Mouse (Mus musculus) kidney, adult 8-10 months (tissue): ENCODE results near the gene Aebp2.
A peak's percentile ranks its signal among the peaks of the same experiment; 100 is the strongest.
"Not testable (repeated sequence)": the region's sequence is repeated elsewhere in the genome, so short reads cannot be mapped to it uniquely, and the experiment has no call there.

Experiments used
- DNase-seq, 2 experiments: peaks; one replicate each; pipeline ENCODE4 v3.0.0; 2022

Gene Aebp2

DNA sequence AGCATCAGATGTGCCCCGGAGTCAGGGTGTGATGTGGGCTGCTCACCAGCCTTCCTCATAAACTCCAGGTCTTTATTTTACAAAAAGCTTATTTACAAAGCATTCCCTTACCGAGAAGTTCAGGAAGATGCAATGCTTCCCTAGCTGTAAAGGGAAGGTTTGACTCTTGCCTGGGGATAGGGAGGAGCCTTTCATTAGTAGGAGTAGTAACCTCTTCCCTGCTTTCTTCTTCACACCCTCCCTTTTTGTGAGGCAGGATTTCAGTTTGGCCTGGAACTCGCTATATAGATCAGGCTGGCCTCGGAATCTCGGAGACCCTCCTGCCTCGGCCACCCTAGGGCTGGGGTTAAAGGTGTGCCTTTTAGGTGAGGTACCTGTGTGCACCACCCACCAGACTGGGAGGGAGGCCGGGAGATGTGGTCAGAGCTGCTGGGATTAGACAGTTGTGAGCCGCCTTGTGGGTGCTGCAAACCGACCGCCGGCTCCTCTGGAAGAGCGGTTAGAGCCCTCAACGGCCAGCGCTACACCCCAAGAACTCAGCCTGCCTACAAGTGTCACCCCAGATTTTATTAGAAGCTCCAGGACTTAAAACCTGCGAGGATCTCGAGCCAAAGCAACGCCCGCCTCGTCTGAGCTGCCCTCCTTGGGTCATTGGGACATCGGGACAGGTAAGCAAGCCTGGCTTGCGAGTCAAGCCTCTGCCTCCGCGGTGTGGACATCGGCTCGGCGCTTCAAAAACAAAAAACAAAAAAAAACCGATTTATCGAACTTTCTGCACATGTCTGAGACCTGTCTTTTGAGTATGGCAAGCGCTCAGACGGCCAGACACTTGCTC, at the start of gene Aebp2:
Gene Aebp2, plus strand, starts transcription at position 273 of the 835 bp plus-strand sequence.
- no peak for DNase-seq

DNA sequence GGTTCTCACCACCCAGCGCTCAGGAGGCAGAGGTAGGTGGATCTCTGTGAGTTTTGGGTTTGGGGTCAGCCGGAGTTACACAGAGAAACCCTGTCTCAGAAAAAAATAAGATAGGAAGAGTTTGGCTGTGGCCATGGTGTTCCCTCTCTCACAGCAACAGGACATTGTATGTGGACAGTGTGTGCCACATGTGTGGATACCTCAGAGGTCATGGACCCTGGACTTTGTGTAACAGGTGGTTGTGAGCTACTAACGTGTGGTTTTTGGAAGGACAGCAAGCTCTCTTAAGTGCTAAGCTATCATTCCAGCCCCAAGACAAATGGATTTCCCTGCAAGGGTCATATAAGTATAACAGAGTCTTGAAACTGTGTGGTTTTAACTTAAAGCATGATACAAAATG, 47.5 kb upstream of the Aebp2 start:
- no peak for DNase-seq

DNA sequence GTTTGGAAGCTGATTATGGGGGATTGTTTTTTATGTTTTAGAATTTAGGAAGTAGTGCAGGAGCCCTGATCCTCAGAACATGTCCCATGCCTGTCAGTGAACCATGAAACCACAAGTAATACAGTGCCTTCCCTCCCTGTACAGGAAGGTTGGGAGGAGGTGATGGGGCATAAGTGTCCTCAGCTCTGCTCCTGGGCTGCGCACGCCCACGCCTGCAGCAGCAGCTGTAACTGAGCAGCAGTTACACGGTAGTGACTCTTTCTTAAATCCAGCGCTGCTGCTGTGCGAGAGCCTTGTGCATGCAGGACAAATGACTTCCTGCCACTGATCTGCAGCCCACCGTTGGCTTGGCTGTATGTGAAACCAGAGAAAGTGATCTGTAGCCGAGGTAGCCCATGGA, 46.3 kb upstream of the Aebp2 start:
- no peak for DNase-seq

GRCm38 (mm10) chr6:140576961-140577821, 45.3 kb upstream of the Aebp2 start:
- no peak for DNase-seq

GRCm38 (mm10) chr6:140577822-140578170, 44.7 kb upstream of the Aebp2 start:
- no peak for DNase-seq

- DNase-seq, result not testable (repeated sequence)
Observed at GRCm38 (mm10) chr6:140578985-140579384, 43.5 kb upstream of the Aebp2 start.

- no peak for DNase-seq
Observed at GRCm38 (mm10) chr6:140580170-140580569, 42.3 kb upstream of the Aebp2 start.

- DNase-seq, result no peak
Observed at GRCm38 (mm10) chr6:140586714-140587259, 35.7 kb upstream of the Aebp2 start.

DNA sequence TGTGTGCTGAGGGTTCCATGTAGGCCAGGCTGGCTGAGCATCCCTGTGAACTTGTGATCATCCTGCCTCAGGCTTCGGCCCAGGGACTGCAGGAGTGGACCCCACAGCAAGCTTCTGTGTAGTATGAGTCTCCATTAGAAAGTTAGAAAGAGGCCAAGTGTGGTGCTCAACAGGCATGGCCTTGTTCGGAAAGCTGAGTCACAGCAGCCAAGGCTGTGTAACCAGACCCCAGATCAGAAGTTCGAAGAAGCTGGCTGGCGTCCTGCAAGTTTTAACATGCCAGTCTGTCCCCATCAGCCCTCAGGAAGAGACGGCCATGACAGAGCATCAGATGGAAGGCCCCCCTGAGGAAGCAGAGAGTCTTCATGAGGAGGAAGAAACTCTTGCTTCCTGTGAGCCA, 31.1 kb upstream of the Aebp2 start:
- no peak for DNase-seq

DNA sequence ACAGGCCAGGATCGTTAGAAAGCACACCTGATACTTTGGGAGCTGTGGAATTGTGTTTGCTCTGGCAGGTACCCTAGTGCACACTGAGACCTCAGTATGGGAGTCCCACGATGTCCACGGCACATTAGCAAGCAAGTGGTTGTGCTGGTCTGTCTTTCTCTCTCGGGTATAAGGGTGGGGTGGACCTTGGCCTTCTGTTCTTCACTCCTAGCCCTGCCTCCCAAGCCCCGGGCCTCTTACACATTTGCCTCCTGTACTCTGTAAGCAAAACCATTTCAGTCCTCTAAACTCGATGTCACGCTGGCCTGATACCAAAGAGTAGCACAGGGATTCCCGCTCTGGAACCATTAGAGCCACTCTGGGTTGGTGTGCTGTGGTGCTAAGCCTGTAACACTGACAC, 29.8 kb upstream of the Aebp2 start:
- no peak for DNase-seq

GRCm38 (mm10) chr6:140593420-140594170, 28.9 kb upstream of the Aebp2 start:
- peak; percentile 81 to 82 for DNase-seq

DNA sequence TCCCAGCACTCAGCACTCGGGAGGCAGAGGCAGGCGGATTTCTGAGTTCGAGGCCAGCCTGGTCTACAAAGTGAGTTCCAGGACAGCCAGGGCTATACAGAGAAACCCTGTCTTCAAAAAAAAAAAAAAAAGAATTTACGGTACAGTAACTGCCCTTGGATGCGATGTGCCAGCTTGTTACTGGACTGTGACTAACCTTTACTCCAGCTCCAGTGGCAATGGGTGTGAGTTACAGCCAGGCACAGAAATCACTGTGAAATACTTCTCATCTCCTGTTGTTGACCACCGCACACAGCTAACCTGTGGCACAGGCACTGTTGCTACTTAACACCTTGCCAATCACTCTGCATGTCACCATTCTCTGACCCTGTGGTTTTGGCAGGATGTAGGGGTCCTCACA, 26.9 kb upstream of the Aebp2 start:
- peak; percentile 46 to 56 for DNase-seq

- no peak for DNase-seq
Observed at GRCm38 (mm10) chr6:140597381-140598329, 24.8 kb upstream of the Aebp2 start.

DNA sequence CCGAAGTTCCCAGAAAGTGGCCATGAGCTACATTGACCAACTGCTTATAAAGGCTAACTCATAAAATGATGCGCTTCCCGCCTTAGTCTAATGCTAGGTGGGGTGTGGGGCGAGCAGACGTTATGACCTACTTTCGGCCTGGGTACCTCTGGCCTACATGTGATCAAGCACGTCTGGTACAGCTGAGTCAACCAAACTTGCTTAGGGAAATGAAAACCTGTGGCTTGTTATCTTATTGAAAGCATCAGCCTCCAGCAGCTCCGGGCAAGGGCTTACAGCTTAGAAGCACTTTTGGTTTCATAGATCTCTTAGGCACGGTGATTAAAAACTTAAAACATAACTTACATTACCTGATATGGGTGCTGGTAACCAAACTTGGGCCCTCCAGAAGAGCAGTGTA, 23.9 kb upstream of the Aebp2 start:
- DNase-seq, result no peak

- no peak for DNase-seq
Observed at GRCm38 (mm10) chr6:140599337-140599736, 23.1 kb upstream of the Aebp2 start.

GRCm38 (mm10) chr6:140600671-140601070, 21.8 kb upstream of the Aebp2 start:
- DNase-seq, result not testable (repeated sequence)

DNA sequence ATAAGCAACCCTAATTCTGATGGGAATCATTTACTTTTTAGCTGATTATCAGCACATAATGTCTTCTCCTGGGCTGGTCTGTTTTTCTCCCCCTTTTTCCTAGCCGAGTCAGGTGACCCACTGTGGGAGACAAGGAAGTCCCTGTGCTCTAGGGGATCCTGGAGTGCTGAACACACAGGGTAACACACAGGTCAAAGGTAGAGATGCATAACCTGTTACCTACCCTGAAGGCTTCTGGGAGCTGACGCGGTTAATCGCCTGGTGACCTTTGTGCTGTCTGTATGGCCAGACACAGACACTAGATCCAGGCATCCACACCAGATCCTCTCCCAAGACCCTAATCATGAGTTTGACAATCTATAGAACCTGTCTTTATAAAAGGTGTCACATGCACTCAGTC, 21.3 kb upstream of the Aebp2 start:
- DNase-seq, result peak; percentile 48 to 51

- no peak for DNase-seq
Observed at GRCm38 (mm10) chr6:140603228-140603944, 19.1 kb upstream of the Aebp2 start.

GRCm38 (mm10) chr6:140605173-140605572, 17.3 kb upstream of the Aebp2 start:
- DNase-seq, result not testable (repeated sequence)

GRCm38 (mm10) chr6:140605732-140606131, 16.7 kb upstream of the Aebp2 start:
- no peak for DNase-seq

- no peak for DNase-seq
Observed at GRCm38 (mm10) chr6:140606534-140606933, 15.9 kb upstream of the Aebp2 start.
